Mouse (Mus musculus): Measurements from ENCODE around the gene Galntl6.

DNA sequence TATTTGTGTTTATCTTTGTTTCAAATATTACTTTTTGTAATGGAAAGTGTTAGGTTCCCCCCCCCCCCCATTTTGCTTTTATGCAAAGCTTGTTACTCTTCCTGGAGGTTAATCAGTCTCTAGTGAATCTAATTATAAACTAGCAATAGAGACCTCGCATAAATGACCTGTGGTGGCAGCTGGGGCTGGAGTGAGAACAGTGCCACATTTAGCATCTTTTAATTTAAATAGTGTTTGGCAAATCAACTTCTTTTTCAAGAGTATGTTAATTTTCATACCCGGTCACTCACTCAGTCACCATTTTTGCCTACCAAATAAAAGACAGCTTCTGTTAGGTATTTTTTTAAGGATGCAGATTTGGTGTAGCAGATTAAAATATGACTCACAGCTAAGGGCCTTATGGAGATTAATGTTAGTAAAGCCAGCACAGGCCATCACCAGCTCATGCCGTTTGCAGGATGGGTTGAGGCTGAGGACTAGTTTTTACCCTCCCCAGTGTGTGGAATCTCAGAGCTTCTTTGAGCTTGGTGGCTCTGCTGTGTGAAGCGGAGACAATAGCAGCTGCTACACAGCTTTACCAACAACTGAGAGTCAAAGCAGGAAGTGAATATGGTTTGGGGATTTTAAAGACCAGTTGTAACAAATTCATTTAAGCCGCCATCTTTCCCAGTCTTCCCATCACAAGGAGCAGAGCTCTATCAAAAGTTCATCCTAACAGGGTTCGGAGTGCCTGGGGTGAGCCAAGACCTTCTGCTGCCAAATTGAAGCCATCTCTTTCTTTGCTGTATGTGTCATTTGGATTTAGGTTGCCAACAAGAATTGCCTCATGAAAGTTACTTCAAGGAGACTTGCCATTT lies 990.0 kb downstream of the Galntl6 start:
- TF ChIP-seq POLR2A (IDR thresholded peaks at IDR 0.05; ENCODE audit: control insufficient read depth, extremely low read depth, insufficient read depth, low read length, poor library complexity) (no peak), CTCF (IDR thresholded peaks at IDR 0.05; ENCODE audit: borderline replicate concordance, control insufficient read depth, extremely low read depth, insufficient read depth, low read length, poor library complexity) (no peak)

Measured in thymus, adult 2 months (tissue).